Mouse (Mus musculus) layer of hippocampus, adult 9-11 months (tissue): ENCODE data around the gene Kcnip4.
A peak's percentile ranks its signal among the peaks of the same experiment; 100 is the strongest.

Source experiments
- DNase-seq: peaks from one replicate; pipeline ENCODE4 v3.0.0; 2022

Gene Kcnip4

GRCm38 (mm10) chr5:48371890-48372766, 1152.6 kb downstream of the Kcnip4 start:
- peak; percentile 96 for DNase-seq

GRCm38 (mm10) chr5:48349309-48349708, 1175.4 kb downstream of the Kcnip4 start:
- DNase-seq: no peak

GRCm38 (mm10) chr5:48345983-48346648, 1178.6 kb downstream of the Kcnip4 start:
- no peak for DNase-seq

GRCm38 (mm10) chr5:48345095-48345982, 1179.4 kb downstream of the Kcnip4 start:
- DNase-seq: no peak

GRCm38 (mm10) chr5:48340808-48341433, 1183.8 kb downstream of the Kcnip4 start:
- no peak for DNase-seq
